ENCODE assay signal across 30 mouse cellular contexts in the genomic region with DNA sequence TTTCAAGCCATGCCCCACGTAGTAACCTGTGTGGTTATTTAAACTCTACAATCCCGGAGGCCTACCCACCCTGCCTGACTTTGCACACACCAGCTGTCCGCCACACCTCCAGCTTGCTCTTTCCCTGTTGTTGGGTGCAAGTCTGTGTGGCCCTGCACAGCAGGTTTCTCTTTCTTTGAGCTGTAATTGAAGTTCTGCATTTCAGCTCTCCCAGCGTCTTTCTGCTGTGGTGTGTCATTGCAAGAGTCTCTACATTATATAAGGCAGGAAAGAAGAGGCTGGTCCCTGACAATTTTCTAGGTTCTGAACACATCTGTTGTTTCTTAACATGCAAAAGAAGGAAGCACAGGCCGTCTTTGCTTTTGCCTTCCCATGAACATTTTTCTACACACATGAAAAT. TPM values are rescaled to one million over a fixed set of nuclear protein-coding genes. Genes with fewer than 3 reads are reported as not detected.
A peak's percentile ranks its signal among the peaks of the same experiment; 100 is the strongest.
DNase-seq lines count a peak whose midpoint lies in the region; ATAC-seq and TF ChIP-seq lines count a peak whose summit lies in the region.
"Had no signal": no experiment of that assay in that cellular context is flagged by ENCODE, and none has a peak within 500 bp of the region (broad histone marks: within the 10 kb centered on the region; RNA-seq: fewer than 3 reads in every experiment).

No protein-coding gene starts in this region.

- no peak overlapping the region for H3K4me2 ChIP-seq in liver, postnatal 0 days (ENCODE audit: low read depth, low read length)
- H3K4me2 ChIP-seq in liver, embryonic 11.5 days: no peak overlapping the region
- H3K4me2 ChIP-seq: embryonic facial prominence, embryonic 13.5 days; forebrain, embryonic 12.5 days; forebrain, embryonic 15.5 days; heart, embryonic 13.5 days; hindbrain, embryonic 13.5 days; intestine, embryonic 15.5 days had no signal

- DNase-seq in liver, postnatal 0 days: no peak
- no peak for DNase-seq in liver, embryonic 11.5 days (ENCODE audit: low spot score)
- peak; percentile 3 for DNase-seq in brain, adult 2 months (ENCODE audit: low read depth, low spot score)
- DNase-seq in left cerebral cortex, postnatal 4 days: no peak
- no peak for DNase-seq in cerebellum, adult 8-10 months
- no peak for DNase-seq in layer of hippocampus, adult 11-12 months (ENCODE audit: low spot score)
- DNase-seq: adrenal gland, postnatal 10 days; adrenal gland, postnatal 36 days; cerebellum, adult 11 months; cerebellum, adult 2 months; cerebellum, postnatal 14 days; gastrocnemius, adult 2 months; gastrocnemius, postnatal 14 days; heart, adult 18-20 months; kidney, adult 18-20 months had no signal

- no peak for TF ChIP-seq EP300 in liver, postnatal 0 days (IDR thresholded peaks at IDR 0.05; ENCODE audit: low read depth)

- H3K36me3 ChIP-seq in liver, postnatal 0 days (replicated peaks; ENCODE audit: insufficient read depth, low read length): no peaks in the 10 kb centered on the region
- no peaks in the 10 kb centered on the region for H3K36me3 ChIP-seq in liver, embryonic 11.5 days (ENCODE audit: control insufficient read depth, insufficient read depth, low read length)
- H3K36me3 ChIP-seq: embryonic facial prominence, embryonic 13.5 days; forebrain, embryonic 12.5 days; forebrain, embryonic 15.5 days; heart, embryonic 13.5 days; hindbrain, embryonic 10.5 days; hindbrain, embryonic 13.5 days; intestine, embryonic 15.5 days had no signal

- no peak for TF ChIP-seq CTCF in liver, postnatal 0 days (IDR thresholded peaks at IDR 0.05; ENCODE audit: low read depth)

- 49% methylated on average over 5 of the region's 5 CpGs for WGBS in liver, postnatal 0 days (ENCODE audit: insufficient replicate concordance)
- WGBS in liver, embryonic 11.5 days: 67% methylated on average over 5 of the region's 5 CpGs

- no peak overlapping the region for H3K4me3 ChIP-seq in liver, postnatal 0 days (ENCODE audit: low read depth, low read length)
- H3K4me3 ChIP-seq in liver, embryonic 11.5 days (ENCODE audit: low read depth, low read length): no peak overlapping the region
- H3K4me3 ChIP-seq: embryonic facial prominence, embryonic 13.5 days; erythroblast, embryonic 14.5 days; forebrain, embryonic 12.5 days; forebrain, embryonic 15.5 days; gastrocnemius, adult 2 months; heart, embryonic 13.5 days; hindbrain, embryonic 10.5 days; hindbrain, embryonic 13.5 days; intestine, embryonic 15.5 days had no signal

- H3K9me3 ChIP-seq in liver, postnatal 0 days (ENCODE audit: low read length): no peaks in the 10 kb centered on the region
- no peaks in the 10 kb centered on the region for H3K9me3 ChIP-seq in liver, embryonic 11.5 days (ENCODE audit: control insufficient read depth, low read length)
- H3K9me3 ChIP-seq: embryonic facial prominence, embryonic 13.5 days; forebrain, embryonic 12.5 days; forebrain, embryonic 15.5 days; heart, embryonic 13.5 days; hindbrain, embryonic 10.5 days; hindbrain, embryonic 13.5 days; intestine, embryonic 15.5 days had no signal

- intact Hi-C loops in left cerebral cortex, postnatal 4 days (cut with DNase I): no loop called here

- H3K9ac ChIP-seq in liver, postnatal 0 days (replicated peaks): no peak overlapping the region
- H3K9ac ChIP-seq in liver, embryonic 11.5 days (ENCODE audit: low read depth, low read length): no peak overlapping the region
- H3K9ac ChIP-seq: embryonic facial prominence, embryonic 13.5 days; forebrain, embryonic 12.5 days; forebrain, embryonic 15.5 days; heart, embryonic 13.5 days; hindbrain, embryonic 13.5 days; intestine, embryonic 15.5 days had no signal

- H3K4me1 ChIP-seq in liver, postnatal 0 days (ENCODE audit: insufficient read depth): no peaks in the 10 kb centered on the region
- H3K4me1 ChIP-seq in liver, embryonic 11.5 days (replicated peaks; ENCODE audit: control insufficient read depth, insufficient read depth, low read length): no peaks in the 10 kb centered on the region
- H3K4me1 ChIP-seq: embryonic facial prominence, embryonic 13.5 days; forebrain, embryonic 12.5 days; forebrain, embryonic 15.5 days; hindbrain, embryonic 13.5 days; intestine, embryonic 15.5 days had no signal

- H3K27me3 ChIP-seq in liver, postnatal 0 days (ENCODE audit: insufficient read depth, low read length): no peaks in the 10 kb centered on the region
- H3K27me3 ChIP-seq in liver, embryonic 11.5 days (replicated peaks; ENCODE audit: control insufficient read depth, insufficient read depth, low read length): no peaks in the 10 kb centered on the region
- H3K27me3 ChIP-seq: embryonic facial prominence, embryonic 13.5 days; forebrain, embryonic 12.5 days; forebrain, embryonic 15.5 days; heart, embryonic 13.5 days; hindbrain, embryonic 13.5 days; intestine, embryonic 15.5 days; Patski had no signal

- no peak for ATAC-seq in liver, postnatal 0 days
- ATAC-seq in liver, embryonic 11.5 days (replicated peaks; ENCODE audit: low FRiP score): no peak
- ATAC-seq in hematopoietic stem cell, adult 5-6 weeks (replicated peaks in 1 of 2; ENCODE audit: insufficient read depth in 1 of 2, low FRiP score in 2 of 2, low TSS enrichment in 1 of 2, low read depth in 1 of 2, poor library complexity in 2 of 2, severe bottlenecking in 2 of 2): peak; percentile 53 to 58; a peak in 3 of 4 replicates
- ATAC-seq: CD4-positive, CD25-positive, alpha-beta regulatory T cell, adult 4 months; forebrain, embryonic 15.5 days; hindbrain, embryonic 16.5 days; intestine, embryonic 15.5 days; Patski had no signal

- 0 out of 2 replicates have a peak overlapping the region, but pooled peaks have one; percentile 7 for H3K27ac ChIP-seq in liver, postnatal 0 days (ENCODE audit: low read depth)
- no peak overlapping the region for H3K27ac ChIP-seq in liver, embryonic 11.5 days (ENCODE audit: low read depth, low read length)
- H3K27ac ChIP-seq: embryonic facial prominence, embryonic 13.5 days; forebrain, embryonic 12.5 days; forebrain, embryonic 15.5 days; gastrocnemius, adult 2 months; heart, embryonic 13.5 days; hindbrain, embryonic 10.5 days; hindbrain, embryonic 13.5 days; intestine, embryonic 15.5 days had no signal

RNA-seq across cellular contexts. Expression of a gene that starts 9.7 kb away (rescaled TPM):
- polyA plus RNA-seq in liver, postnatal 0 days (2015; fragmentation: Nextera tagmentation; extraction: Ambion mirVana): 0.12 and 0.13 TPM in 2 replicates
- not detected in 2 replicates for polyA plus RNA-seq in liver, embryonic 11.5 days (2014; fragmentation: Nextera tagmentation; extraction: Ambion mirVana)
- 0.20 TPM in 1 of 2 replicates, not detected in the other for total RNA-seq in hematopoietic stem cell, adult 5-6 weeks (2017)
- total RNA-seq in left cerebral cortex, postnatal 4 days (2021): not detected
- total RNA-seq: adrenal gland, adult 18-20 months; adrenal gland, postnatal 10 days; adrenal gland, postnatal 36 days; gastrocnemius, adult 2 months; gastrocnemius, postnatal 14 days; gastrocnemius, postnatal 4 days; heart, adult 18-20 months; heart, postnatal 25 days had no signal
- polyA plus RNA-seq: embryonic facial prominence, embryonic 13.5 days; erythroblast, embryonic 14.5 days; forebrain, embryonic 12.5 days; forebrain, embryonic 15.5 days; hindbrain, embryonic 10.5 days; hindbrain, embryonic 13.5 days; hindbrain, embryonic 16.5 days; Patski had no signal

Comparison
In these comparisons a context has a peak if more than half of its experiments do, and no peak if none do; other contexts are left out.
1. ATAC-seq: peak in hematopoietic stem cell, adult 5-6 weeks (2 of 2); none in liver, postnatal 0 days (single experiment) and liver, embryonic 11.5 days (single experiment).